Mouse (Mus musculus) Patski (cell line): Measurements from ENCODE around the gene Afp. TPM values are rescaled to one million over a fixed set of nuclear protein-coding genes. Genes with fewer than 3 reads are reported as not detected.

ENCODE experiments used
- ATAC-seq: fragments of 100-300 bp; one replicate; pipeline ENCODE4 v1.8.0; 2021
- CTCF ChIA-PET: fragments of 350-600 bp; sonication (Branson Sonifier 250); formaldehyde crosslinking; loops from one replicate; lab custom pipeline; 2022; ENCODE audit warnings: inconsistent platforms; lab: Charles Lee
- POLR2A ChIA-PET: fragments of 350-600 bp; sonication (Branson Sonifier 250); formaldehyde crosslinking; loops from one replicate; lab custom pipeline; 2022; ENCODE audit warnings: antibody characterized with exemption, inconsistent platforms; lab: Charles Lee
- DNase-seq: peaks from one replicate; pipeline ENCODE4 v3.0.0-alpha.2; 2011; ENCODE audit warnings: low read depth, low spot score
- H3K27me3 ChIP-seq: fragments of 371-371 bp; one replicate; pipeline ENCODE4 v1.5.1; 2021
- CTCF ChIP-seq: fragments of 100-300 bp; IDR thresholded peaks from one replicate; pipeline ENCODE4 v1.5.1; 2021
- in situ Hi-C: fragments of 300-500 bp; cut with MboI; formaldehyde crosslinking; loops from 3 replicates; pipeline ENCODE4 v1.11.1; 2018; ENCODE audit warnings: low pct_unique_long_range_greater_than_20kb, mixed read lengths
- polyA plus RNA-seq: library from polyadenylated mRNA; unstranded; gene quantifications from one replicate; pipeline ENCODE4 v1.2.3, GENCODE M21; 2021

The Afp gene
- polyA plus RNA-seq, 1 experiment from 2014 or later, result not detected

DNA sequence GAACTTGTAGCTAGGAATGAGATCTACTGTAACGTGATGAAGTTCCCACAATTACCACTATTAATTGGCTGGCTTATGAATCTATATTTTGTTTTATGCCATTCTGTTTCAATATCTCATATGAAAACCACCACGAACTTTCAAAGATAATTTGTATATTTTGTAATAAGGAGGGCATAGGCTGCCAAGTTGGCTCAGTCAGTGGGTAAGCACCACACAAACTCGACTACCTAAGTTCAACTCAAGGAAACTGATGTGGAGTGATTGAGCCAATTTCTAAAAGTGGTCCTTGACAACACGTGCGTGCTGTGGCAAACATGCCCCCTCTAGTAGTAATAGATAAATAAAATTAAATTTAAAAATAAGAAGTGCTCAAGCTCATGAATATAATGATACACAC lies 11.2 kb downstream of the Afp start:
- ATAC-seq (no peak), DNase-seq (no peak)
- no peak for TF ChIP-seq CTCF
- in situ Hi-C loops, result loop anchor here (5.0 kb wide), 1 partner anchor 151 kb away; no protein-coding TSS in a partner anchor
- peaks cover 39% of the 10 kb centered on the region for H3K27me3 ChIP-seq
- CTCF ChIA-PET, result interaction anchor here (1.0 to 6.0 kb wide), 7 partner anchors 14 to 302 kb away, joined by 3 to 29 read pairs (median 8); no protein-coding TSS in a partner anchor
- POLR2A ChIA-PET, result no interaction called here

GRCm38 (mm10) chr5:90504742-90505141 lies 14.2 kb downstream of the Afp start:
- in situ Hi-C loops, result loop anchor here (5.0 kb wide), 1 partner anchor 148 kb away; no protein-coding TSS in a partner anchor
- ATAC-seq (no peak), DNase-seq (no peak)
- H3K27me3 ChIP-seq, result peaks cover 29% of the 10 kb centered on the region
- ChIA-PET CTCF (interaction anchor here (1.7 to 2.1 kb wide), 2 partner anchors 10 to 302 kb away, joined by 6 to 9 read pairs; no protein-coding TSS in a partner anchor), POLR2A (no interaction called here)
- TF ChIP-seq CTCF, result no peak

DNA sequence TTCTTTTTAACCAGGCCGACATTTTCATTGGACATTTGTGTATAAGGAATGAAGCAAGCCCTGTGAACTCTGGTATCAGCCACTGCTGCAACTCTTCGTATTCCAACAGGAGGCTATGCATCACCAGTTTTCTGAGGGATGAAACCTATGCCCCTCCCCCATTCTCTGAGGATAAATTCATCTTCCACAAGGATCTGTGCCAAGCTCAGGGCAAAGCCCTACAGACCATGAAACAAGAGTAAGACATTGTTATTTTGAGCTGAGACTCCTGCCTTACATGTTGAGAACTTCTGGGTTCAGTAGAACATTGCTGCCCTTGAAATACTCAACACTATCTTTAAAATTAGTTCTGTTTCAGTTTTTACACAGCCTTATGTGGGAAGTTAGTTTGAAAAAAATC lies 16.0 kb downstream of the Afp start:
- in situ Hi-C loops, result no loop called here
- CTCF ChIA-PET, result no interaction called here
- TF ChIP-seq CTCF, result no peak
- H3K27me3 ChIP-seq, result peaks cover 27% of the 10 kb centered on the region
- POLR2A ChIA-PET, result no interaction called here
- no peak for ATAC-seq
- DNase-seq, result no peak

GRCm38 (mm10) chr5:90507411-90507949 lies 16.9 kb downstream of the Afp start:
- ATAC-seq, result no peak
- in situ Hi-C loops, result no loop called here
- TF ChIP-seq CTCF, result no peak
- ChIA-PET POLR2A (no interaction called here), CTCF (no interaction called here)
- H3K27me3 ChIP-seq, result peaks cover 23% of the 10 kb centered on the region
- DNase-seq, result no peak

GRCm38 (mm10) chr5:90509828-90510592 lies 19.5 kb downstream of the Afp start:
- peaks cover 10% of the 10 kb centered on the region for H3K27me3 ChIP-seq
- POLR2A ChIA-PET, result no interaction called here

DNA sequence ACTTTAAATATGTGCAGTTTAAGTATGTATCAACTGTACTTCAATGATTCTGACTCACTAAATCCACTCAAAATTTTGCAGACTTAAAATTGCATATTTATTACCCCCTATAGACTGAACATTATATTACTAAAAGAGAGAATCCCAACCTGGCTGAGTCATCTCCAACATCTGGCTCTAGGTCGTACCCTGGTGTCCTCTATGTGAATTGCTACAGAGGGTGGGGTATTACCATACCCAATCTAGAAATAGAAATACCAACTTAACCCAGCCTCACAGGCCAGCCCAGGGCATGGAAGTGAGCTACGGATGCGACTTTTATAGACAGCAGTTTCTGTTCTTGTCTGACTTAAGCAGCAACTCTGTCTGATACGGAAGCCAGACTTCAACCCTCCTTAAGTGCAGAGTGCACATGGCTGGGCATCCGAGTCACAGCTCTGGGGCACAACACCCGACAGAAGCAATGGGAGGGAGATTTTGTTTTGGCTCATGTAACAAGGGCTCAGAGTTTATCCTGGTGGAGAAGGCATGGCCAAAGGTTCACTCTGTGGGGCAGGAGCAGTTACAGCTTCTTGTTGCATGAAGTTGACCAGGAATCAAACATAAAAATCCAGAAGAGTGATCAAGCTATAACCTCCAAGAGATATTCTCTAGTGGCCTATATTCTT lies 21.9 kb downstream of the Afp start:
- ATAC-seq (no peak), DNase-seq (no peak)
- ChIA-PET POLR2A (no interaction called here), CTCF (interaction anchor here (1.3 kb wide), 2 partner anchors 10 to 12 kb away, joined by 3 read pairs; no protein-coding TSS in a partner anchor)
- no peak for TF ChIP-seq CTCF
- in situ Hi-C loops, result no loop called here
- peaks cover 10% of the 10 kb centered on the region for H3K27me3 ChIP-seq

More at GRCm38 (mm10) chr5:90509828-90510592, 19.5 kb downstream of the Afp start:
- DNase-seq (no peak), ATAC-seq (no peak)
- no peak for TF ChIP-seq CTCF
- CTCF ChIA-PET, result no interaction called here
- in situ Hi-C loops, result no loop called here

GRCm38 (mm10) chr5:90515561-90515960 lies 25.0 kb downstream of the Afp start:
- no peak for TF ChIP-seq CTCF
- ChIA-PET POLR2A (no interaction called here), CTCF (interaction anchor here (1.4 to 2.2 kb wide), 3 partner anchors 10 to 15 kb away, joined by 3 to 9 read pairs (median 6); no protein-coding TSS in a partner anchor)
- no peak for DNase-seq
- no peak for ATAC-seq
- H3K27me3 ChIP-seq, result peaks cover 5% of the 10 kb centered on the region
- in situ Hi-C loops, result no loop called here

DNA sequence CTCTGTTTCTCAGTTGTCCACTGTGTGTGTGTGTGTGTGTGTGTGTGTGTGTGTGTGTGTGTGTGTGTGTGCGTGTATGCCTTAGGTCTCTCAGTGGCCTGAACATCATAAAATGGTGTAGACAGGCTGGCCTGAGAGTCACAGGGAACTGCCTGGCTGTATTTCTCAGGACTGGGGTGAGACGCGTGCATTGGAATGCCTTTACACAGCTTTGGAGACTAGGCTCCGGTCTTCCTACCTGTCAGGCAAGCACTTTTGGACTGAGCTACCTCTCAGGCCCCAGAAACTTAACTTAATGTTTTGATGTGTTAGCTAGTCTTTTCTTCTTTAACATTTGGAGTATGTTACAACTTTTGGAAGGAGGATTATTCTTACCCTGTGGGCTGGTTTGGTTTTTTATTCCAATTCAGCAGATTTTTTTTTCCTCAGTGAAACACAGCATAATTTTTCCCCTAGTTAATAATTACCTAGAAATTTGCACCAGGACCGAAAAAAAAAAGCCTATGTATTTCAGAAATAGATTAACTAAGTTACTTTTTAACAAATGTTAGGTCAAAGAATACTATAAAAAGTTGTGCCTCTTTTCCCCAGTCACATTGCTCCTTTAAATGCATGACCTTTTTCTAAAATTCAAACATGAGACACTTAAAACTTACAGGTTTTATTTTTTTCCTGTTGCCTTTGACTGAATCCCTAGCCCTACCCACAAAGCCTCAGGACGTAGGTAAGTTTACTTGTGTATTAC lies 28.0 kb downstream of the Afp start, which contains the start of gene Afm:
Gene Afm, plus strand, starts transcription at position 577 of the 745 bp plus-strand sequence.
- ATAC-seq (no peak), DNase-seq (no peak)
- in situ Hi-C loops, result no loop called here
- ChIA-PET POLR2A (no interaction called here), CTCF (interaction anchor here (1.0 to 1.4 kb wide), 2 partner anchors 18 to 84 kb away, joined by 3 to 4 read pairs; no protein-coding TSS in a partner anchor)
- no peak for TF ChIP-seq CTCF
- peaks cover under 1% of the 10 kb centered on the region for H3K27me3 ChIP-seq

- no peak for ATAC-seq
- peaks cover 5% of the 10 kb centered on the region for H3K27me3 ChIP-seq
- no peak for DNase-seq
- CTCF ChIA-PET, result interaction anchor here (1.6 kb wide), 1 partner anchor 13 kb away, joined by 5 read pairs; no protein-coding TSS in a partner anchor
- TF ChIP-seq CTCF, result no peak
- in situ Hi-C loops, result no loop called here
- POLR2A ChIA-PET, result no interaction called here
These were observed 60.7 kb downstream of the Afp start for GRCm38 (mm10) chr5:90551191-90551590.

- ChIA-PET POLR2A (no interaction called here), CTCF (no interaction called here)
- ATAC-seq (no peak), DNase-seq (no peak)
- in situ Hi-C loops, result no loop called here
- TF ChIP-seq CTCF, result no peak
- no peaks in the 10 kb centered on the region for H3K27me3 ChIP-seq
These were observed 65.5 kb downstream of the Afp start for GRCm38 (mm10) chr5:90556052-90556451.

Other genes starting within 250 kb of the Afp start
- gene Ankrd17, start 124.2 kb upstream of the Afp start, polyA plus RNA-seq, result 79.5 TPM
- gene Gm9958, start 123.5 kb upstream of the Afp start, polyA plus RNA-seq, result 1.8 TPM
- not detected for gene Alb, start 29.8 kb upstream of the Afp start, polyA plus RNA-seq
- 0.14 TPM for gene Afm, start 28.2 kb downstream of the Afp start, polyA plus RNA-seq
- 0.06 TPM for gene 5830473C10Rik, start 70.4 kb downstream of the Afp start, polyA plus RNA-seq
- gene Rassf6, start 149.9 kb downstream of the Afp start, polyA plus RNA-seq, result 3.9 TPM